Mouse (Mus musculus) left cerebral cortex, postnatal 25 days (tissue): ENCODE results near the gene Parva. TPM values are rescaled to one million over a fixed set of nuclear protein-coding genes. Genes with fewer than 3 reads are reported as not detected.

ENCODE experiments used
- DNase-seq, 2 experiments: peaks; one replicate each; pipeline ENCODE4 v3.0.0; 2022; ENCODE audit warnings: low spot score in 2 of 2, mixed read lengths in 1 of 2
- intact Hi-C: fragments of 180-260 bp; cut with DNase I; formaldehyde crosslinking; loops from one replicate; pipeline ENCODE4 v1.15.1; 2025
- total RNA-seq, 2 experiments: library from RNA; stranded (reverse); gene quantifications; 2 replicates each; pipeline ENCODE4 v1.2.3; 2021

The Parva gene
- total RNA-seq, 2 experiments from 2014 or later, result 53.3 to 53.6 TPM

- intact Hi-C loops, result no loop called here
Measured at GRCm38 (mm10) chr7:112567004-112567403, 139.7 kb downstream of the Parva start.

GRCm38 (mm10) chr7:112568961-112569360 lies 141.7 kb downstream of the Parva start:
- intact Hi-C loops, result no loop called here
- no peak for DNase-seq

More at GRCm38 (mm10) chr7:112567004-112567403, 139.7 kb downstream of the Parva start:
- DNase-seq, result no peak

GRCm38 (mm10) chr7:112581621-112582020 lies 154.3 kb downstream of the Parva start:
- intact Hi-C loops, result no loop called here
- no peak for DNase-seq

- DNase-seq, result no peak
- intact Hi-C loops, result no loop called here
Measured at GRCm38 (mm10) chr7:112582882-112583405, 155.6 kb downstream of the Parva start.

GRCm38 (mm10) chr7:112587449-112587848 lies 160.1 kb downstream of the Parva start:
- intact Hi-C loops, result no loop called here
- DNase-seq, result no peak

GRCm38 (mm10) chr7:112589530-112589929 lies 162.2 kb downstream of the Parva start:
- intact Hi-C loops, result no loop called here
- no peak for DNase-seq

- DNase-seq, result no peak
- intact Hi-C loops, result no loop called here
Measured at GRCm38 (mm10) chr7:112593586-112593985, 166.3 kb downstream of the Parva start.

- intact Hi-C loops, result no loop called here
- no peak for DNase-seq
Measured at GRCm38 (mm10) chr7:112595226-112595850, 168.0 kb downstream of the Parva start.

GRCm38 (mm10) chr7:112599650-112600049 lies 172.3 kb downstream of the Parva start:
- DNase-seq, result no peak
- intact Hi-C loops, result no loop called here

- DNase-seq, result no peak
- intact Hi-C loops, result no loop called here
Measured at GRCm38 (mm10) chr7:112600163-112600562, 172.9 kb downstream of the Parva start.

- intact Hi-C loops, result no loop called here
- no peak for DNase-seq
Measured at GRCm38 (mm10) chr7:112602966-112603365, 175.7 kb downstream of the Parva start.

GRCm38 (mm10) chr7:112603496-112604170 lies 176.3 kb downstream of the Parva start:
- intact Hi-C loops, result no loop called here
- DNase-seq, result no peak

GRCm38 (mm10) chr7:112604209-112604608 lies 176.9 kb downstream of the Parva start:
- no peak for DNase-seq
- intact Hi-C loops, result no loop called here

- DNase-seq, result no peak
- intact Hi-C loops, result no loop called here
Measured at GRCm38 (mm10) chr7:112614046-112614790, 186.9 kb downstream of the Parva start.

GRCm38 (mm10) chr7:112614791-112615668 lies 187.7 kb downstream of the Parva start:
- intact Hi-C loops, result no loop called here
- no peak for DNase-seq

- intact Hi-C loops, result no loop called here
- DNase-seq, result peak; percentile 44 to 47
Measured at GRCm38 (mm10) chr7:112620322-112621179, 193.2 kb downstream of the Parva start.

- peak; percentile 20 to 78 for DNase-seq
- intact Hi-C loops, result loop anchor here (2.0 kb wide), 1 partner anchor 35 kb away; no protein-coding TSS in a partner anchor
Measured at GRCm38 (mm10) chr7:112627481-112627880, 200.2 kb downstream of the Parva start.

- intact Hi-C loops, result no loop called here
Measured at GRCm38 (mm10) chr7:112634505-112635213, 207.4 kb downstream of the Parva start.

More at GRCm38 (mm10) chr7:112634505-112635213, 207.4 kb downstream of the Parva start:
- DNase-seq, result no peak
